Mouse (Mus musculus): ENCODE results near the gene Idh2. TPM values are rescaled to one million over a fixed set of nuclear protein-coding genes. Genes with fewer than 3 reads are reported as not detected.
A peak's percentile ranks its signal among the peaks of the same experiment; 100 is the strongest.

Gene Idh2
- polyA plus RNA-seq, 1 experiment from 2014 or later = 546 TPM

GRCm38 (mm10) chr7:80078792-80079301, 36.3 kb downstream of the Idh2 start:
- Histone ChIP-seq H3K4me3 (no peak overlapping the region), H3K4me2 (0 out of 2 replicates have a peak overlapping the region, but pooled peaks have one; percentile 2), H3K9me3 (no peaks in the 10 kb centered on the region), H3K36me3 (peaks cover 27% of the 10 kb centered on the region), H3K9ac (no peak overlapping the region), H3K27me3 (no peaks in the 10 kb centered on the region), H3K4me1 (peaks cover 44% of the 10 kb centered on the region), H3K27ac (peak overlapping the region; percentile 60; the same call in 1 of the 2 replicates)
- no peak for ATAC-seq (ENCODE audit: insufficient number of reproducible peaks, low FRiP score, low TSS enrichment, low read depth)
- WGBS = 33% methylated on average over 14 of the region's 14 CpGs

- Histone ChIP-seq H3K4me1 (peaks cover 52% of the 10 kb centered on the region), H3K27ac (no peak overlapping the region)
- 66% methylated on average over 9 of the region's 9 CpGs for WGBS
Observed at GRCm38 (mm10) chr7:80077801-80078200, 37.4 kb downstream of the Idh2 start.

GRCm38 (mm10) chr7:80076961-80077716, 38.1 kb downstream of the Idh2 start:
- peak overlapping the region; percentile 22; the same call in 1 of the 2 replicates for H3K27ac ChIP-seq
- no peaks in the 10 kb centered on the region for H3K27me3 ChIP-seq
- no peak for ATAC-seq (ENCODE audit: insufficient number of reproducible peaks, low FRiP score, low TSS enrichment, low read depth)
- H3K9me3 ChIP-seq = no peaks in the 10 kb centered on the region
- H3K4me3 ChIP-seq = no peak overlapping the region
- H3K4me1 ChIP-seq = peaks cover 52% of the 10 kb centered on the region
- H3K4me2 ChIP-seq = no peak overlapping the region
- H3K9ac ChIP-seq = no peak overlapping the region
- H3K36me3 ChIP-seq = peaks cover 13% of the 10 kb centered on the region
- WGBS = 63% methylated on average over 6 of the region's 6 CpGs

More at GRCm38 (mm10) chr7:80077801-80078200, 37.4 kb downstream of the Idh2 start:
- no peak overlapping the region for H3K4me2 ChIP-seq
- H3K4me3 ChIP-seq = no peak overlapping the region
- ATAC-seq (ENCODE audit: insufficient number of reproducible peaks, low FRiP score, low TSS enrichment, low read depth) = no peak
- peaks cover 19% of the 10 kb centered on the region for H3K36me3 ChIP-seq
- H3K27me3 ChIP-seq = no peaks in the 10 kb centered on the region
- H3K9ac ChIP-seq = no peak overlapping the region
- H3K9me3 ChIP-seq = no peaks in the 10 kb centered on the region

- Histone ChIP-seq H3K27ac (peak overlapping the region; percentile 22; the same call in 1 of the 2 replicates), H3K36me3 (peaks cover 2% of the 10 kb centered on the region), H3K4me2 (no peak overlapping the region), H3K4me3 (no peak overlapping the region), H3K9me3 (no peaks in the 10 kb centered on the region), H3K27me3 (no peaks in the 10 kb centered on the region), H3K4me1 (peaks cover 52% of the 10 kb centered on the region), H3K9ac (no peak overlapping the region)
- WGBS = 32% methylated on average over 4 of the region's 4 CpGs
- ATAC-seq (ENCODE audit: insufficient number of reproducible peaks, low FRiP score, low TSS enrichment, low read depth) = no peak
Observed at GRCm38 (mm10) chr7:80075946-80076583, 39.1 kb downstream of the Idh2 start.

- Histone ChIP-seq H3K4me3 (no peak overlapping the region), H3K9ac (no peak overlapping the region), H3K36me3 (no peaks in the 10 kb centered on the region), H3K4me1 (peaks cover 59% of the 10 kb centered on the region), H3K9me3 (no peaks in the 10 kb centered on the region), H3K27ac (peak overlapping the region; percentile 47; the same call in 1 of the 2 replicates), H3K4me2 (no peak overlapping the region), H3K27me3 (no peaks in the 10 kb centered on the region)
- WGBS = 31% methylated on average over 5 of the region's 5 CpGs
- peak; percentile 42; the same call in 1 of the 2 replicates for ATAC-seq (ENCODE audit: insufficient number of reproducible peaks, low FRiP score, low TSS enrichment, low read depth)
Observed at GRCm38 (mm10) chr7:80074921-80075441, 40.2 kb downstream of the Idh2 start.

GRCm38 (mm10) chr7:80073506-80073905, 41.7 kb downstream of the Idh2 start:
- Histone ChIP-seq H3K9me3 (no peaks in the 10 kb centered on the region), H3K4me1 (peaks cover 65% of the 10 kb centered on the region), H3K9ac (no peak overlapping the region), H3K4me3 (no peak overlapping the region), H3K27ac (no peak overlapping the region), H3K27me3 (no peaks in the 10 kb centered on the region), H3K36me3 (no peaks in the 10 kb centered on the region), H3K4me2 (no peak overlapping the region)
- ATAC-seq (ENCODE audit: insufficient number of reproducible peaks, low FRiP score, low TSS enrichment, low read depth) = no peak
- 59% methylated on average over 8 of the region's 8 CpGs for WGBS

- Histone ChIP-seq H3K9ac (no peak overlapping the region), H3K4me2 (no peak overlapping the region), H3K9me3 (no peaks in the 10 kb centered on the region), H3K27me3 (no peaks in the 10 kb centered on the region), H3K4me3 (no peak overlapping the region), H3K4me1 (peaks cover 63% of the 10 kb centered on the region), H3K36me3 (no peaks in the 10 kb centered on the region), H3K27ac (no peak overlapping the region)
- WGBS = 65% methylated on average over 6 of the region's 6 CpGs
- no peak for ATAC-seq (ENCODE audit: insufficient number of reproducible peaks, low FRiP score, low TSS enrichment, low read depth)
Observed at GRCm38 (mm10) chr7:80072297-80072696, 42.9 kb downstream of the Idh2 start.

- no peak for ATAC-seq (ENCODE audit: insufficient number of reproducible peaks, low FRiP score, low TSS enrichment, low read depth)
- WGBS = 91% methylated on average over 9 of the region's 9 CpGs
Observed at GRCm38 (mm10) chr7:80071209-80071608, 44.0 kb downstream of the Idh2 start.

GRCm38 (mm10) chr7:80069615-80070327, 45.4 kb downstream of the Idh2 start:
- Histone ChIP-seq H3K4me3 (no peak overlapping the region), H3K9ac (no peak overlapping the region), H3K36me3 (no peaks in the 10 kb centered on the region), H3K9me3 (no peaks in the 10 kb centered on the region), H3K27ac (peak overlapping the region; percentile 65), H3K4me2 (no peak overlapping the region), H3K4me1 (peaks cover 44% of the 10 kb centered on the region), H3K27me3 (no peaks in the 10 kb centered on the region)
- WGBS = 17% methylated on average over 13 of the region's 13 CpGs
- ATAC-seq (ENCODE audit: insufficient number of reproducible peaks, low FRiP score, low TSS enrichment, low read depth) = no peak

More at GRCm38 (mm10) chr7:80071209-80071608, 44.0 kb downstream of the Idh2 start:
- Histone ChIP-seq H3K27ac (no peak overlapping the region), H3K27me3 (no peaks in the 10 kb centered on the region), H3K4me3 (no peak overlapping the region), H3K4me2 (no peak overlapping the region), H3K9me3 (no peaks in the 10 kb centered on the region), H3K9ac (no peak overlapping the region), H3K4me1 (peaks cover 57% of the 10 kb centered on the region), H3K36me3 (no peaks in the 10 kb centered on the region)

- no peaks in the 10 kb centered on the region for H3K36me3 ChIP-seq
- no peaks in the 10 kb centered on the region for H3K27me3 ChIP-seq
- H3K9ac ChIP-seq = no peak overlapping the region
- WGBS = 76% methylated on average over 4 of the region's 7 CpGs
- ATAC-seq (ENCODE audit: insufficient number of reproducible peaks, low FRiP score, low TSS enrichment, low read depth) = no peak
- no peak overlapping the region for H3K27ac ChIP-seq
- no peaks in the 10 kb centered on the region for H3K9me3 ChIP-seq
- H3K4me3 ChIP-seq = no peak overlapping the region
- no peak overlapping the region for H3K4me2 ChIP-seq
- peaks cover 32% of the 10 kb centered on the region for H3K4me1 ChIP-seq
Observed at GRCm38 (mm10) chr7:80068341-80068740, 46.9 kb downstream of the Idh2 start.

GRCm38 (mm10) chr7:80066675-80067455, 48.3 kb downstream of the Idh2 start:
- Histone ChIP-seq H3K4me3 (no peak overlapping the region), H3K27me3 (no peaks in the 10 kb centered on the region), H3K36me3 (no peaks in the 10 kb centered on the region), H3K9me3 (no peaks in the 10 kb centered on the region), H3K4me2 (no peak overlapping the region), H3K9ac (no peak overlapping the region), H3K4me1 (peaks cover 29% of the 10 kb centered on the region), H3K27ac (no peak overlapping the region)
- no peak for ATAC-seq (ENCODE audit: insufficient number of reproducible peaks, low FRiP score, low TSS enrichment, low read depth)
- 60% methylated on average over 13 of the region's 13 CpGs for WGBS

Measured in limb, embryonic 15.5 days (tissue).